Mouse (Mus musculus): ENCODE measurements around the gene Lypd3.

GRCm38 (mm10) chr7:24610879-24611494 lies 25.4 kb upstream of the Lypd3 start:
- no peak for TF ChIP-seq CTCF (IDR thresholded peaks at IDR 0.05 in 2 of 3, conservative IDR thresholded peaks at IDR 0.05 in 1 of 3; ENCODE audit: control insufficient read depth in 1 of 3, insufficient read depth in 1 of 3, low read depth in 2 of 3, low read length in 3 of 3, poor library complexity in 1 of 3, severe bottlenecking in 1 of 3)
- no peak for TF ChIP-seq CHD2 (IDR thresholded peaks at IDR 0.05; ENCODE audit: low read length)
- TF ChIP-seq POLR2A (IDR thresholded peaks at IDR 0.05; ENCODE audit: control insufficient read depth in 1 of 2, insufficient read depth in 1 of 2, low read depth in 1 of 2, low read length in 2 of 2, poor library complexity in 1 of 2): peak; percentile 34 to 77; a peak in 1 of 4 replicates

Measured in MEL (cell line).